Mouse (Mus musculus) ES-E14 (cell line): Measurements from ENCODE around the gene Mkln1. TPM values are rescaled to one million over a fixed set of nuclear protein-coding genes. Genes with fewer than 3 reads are reported as not detected.

Experiments used
- DNase-seq: peaks from one replicate; pipeline ENCODE4 v3.0.0-alpha.2; 2013; ENCODE audit warnings: low read depth, low spot score
- H3K27ac ChIP-seq: 2 replicates; pipeline ENCODE4 v1.5.1; 2012; ENCODE audit warnings: low read depth, mild to moderate bottlenecking, low read length, moderate library complexity, mixed read lengths; ENCODE audit not compliant: poor library complexity, insufficient read depth, severe bottlenecking
- H3K36me3 ChIP-seq: 2 replicates; pipeline ENCODE4 v1.6.1; 2012; ENCODE audit warnings: mild to moderate bottlenecking, low read length, moderate library complexity, mixed read lengths; ENCODE audit not compliant: control insufficient read depth, poor library complexity, insufficient read depth, severe bottlenecking
- H3K4me1 ChIP-seq, 2 experiments: fragments of 150-350 bp in 1 of 2; sonication (generic) in 1 of 2; 2 replicates each; pipeline ENCODE4 v1.6.1; 2012; ENCODE audit warnings: low read length in 2 of 2, mild to moderate bottlenecking in 1 of 2, mixed read lengths in 1 of 2; ENCODE audit not compliant: control insufficient read depth in 2 of 2, insufficient read depth in 2 of 2, poor library complexity in 1 of 2
- H3K4me3 ChIP-seq, 2 experiments: fragments of 150-350 bp in 1 of 2; sonication (generic) in 1 of 2; 2 replicates each; pipeline ENCODE4 v1.5.1; 2012; ENCODE audit warnings: low read length in 2 of 2, low read depth in 1 of 2, mild to moderate bottlenecking in 1 of 2, mixed read lengths in 1 of 2; ENCODE audit not compliant: insufficient read depth in 1 of 2, poor library complexity in 1 of 2, severe bottlenecking in 1 of 2
- H3K9ac ChIP-seq: 2 replicates; pipeline ENCODE4 v1.6.1; 2012; ENCODE audit warnings: low read depth, mild to moderate bottlenecking, low read length, mixed read lengths; ENCODE audit not compliant: poor library complexity, insufficient read depth, severe bottlenecking
- H3K9me3 ChIP-seq: fragments of 150-350 bp; sonication (generic); 2 replicates; pipeline ENCODE4 v1.6.1; 2012; ENCODE audit warnings: low read depth, mild to moderate bottlenecking, low read length; ENCODE audit not compliant: control insufficient read depth, insufficient read depth
- CHD2 ChIP-seq: IDR thresholded peaks from 2 replicates; pipeline ENCODE4 v1.6.1; 2014; ENCODE audit warnings: mild to moderate bottlenecking, low read depth, low read length, inconsistent platforms
- HCFC1 ChIP-seq: IDR thresholded peaks from 2 replicates; pipeline ENCODE4 v1.6.1; 2012; ENCODE audit warnings: low read length, inconsistent platforms, borderline replicate concordance; ENCODE audit not compliant: insufficient read depth
- MAFK ChIP-seq: IDR thresholded peaks from 2 replicates; pipeline ENCODE4 v1.6.1; 2014; ENCODE audit warnings: mild to moderate bottlenecking, low read depth, low read length, inconsistent platforms; ENCODE audit not compliant: insufficient read depth
- ZC3H11A ChIP-seq: IDR thresholded peaks from 2 replicates; pipeline ENCODE4 v1.6.1; 2012; ENCODE audit warnings: low read depth, mild to moderate bottlenecking, inconsistent platforms, low read length, borderline replicate concordance
- ZNF384 ChIP-seq: IDR thresholded peaks from 2 replicates; pipeline ENCODE4 v1.6.1; 2012; ENCODE audit warnings: low read depth, low read length, inconsistent platforms
- in situ Hi-C, 2 experiments: fragments of 600-800 bp; cut with MboI; formaldehyde crosslinking; loops; one replicate each; pipeline ENCODE4 v1.15.1; 2025; ENCODE audit warnings: low sequenced_read_pairs in 2 of 2, inconsistent platforms in 1 of 2; ENCODE audit not compliant: unreplicated experiment in 2 of 2
- total RNA-seq: library from RNA; depleted of rRNA; stranded (reverse); fragments of 300-350 nt; gene quantifications from 2 replicates; pipeline ENCODE4 v1.2.3, GENCODE M21; 2012

The Mkln1 gene
- total RNA-seq, 1 experiment: 78.0 TPM

DNA sequence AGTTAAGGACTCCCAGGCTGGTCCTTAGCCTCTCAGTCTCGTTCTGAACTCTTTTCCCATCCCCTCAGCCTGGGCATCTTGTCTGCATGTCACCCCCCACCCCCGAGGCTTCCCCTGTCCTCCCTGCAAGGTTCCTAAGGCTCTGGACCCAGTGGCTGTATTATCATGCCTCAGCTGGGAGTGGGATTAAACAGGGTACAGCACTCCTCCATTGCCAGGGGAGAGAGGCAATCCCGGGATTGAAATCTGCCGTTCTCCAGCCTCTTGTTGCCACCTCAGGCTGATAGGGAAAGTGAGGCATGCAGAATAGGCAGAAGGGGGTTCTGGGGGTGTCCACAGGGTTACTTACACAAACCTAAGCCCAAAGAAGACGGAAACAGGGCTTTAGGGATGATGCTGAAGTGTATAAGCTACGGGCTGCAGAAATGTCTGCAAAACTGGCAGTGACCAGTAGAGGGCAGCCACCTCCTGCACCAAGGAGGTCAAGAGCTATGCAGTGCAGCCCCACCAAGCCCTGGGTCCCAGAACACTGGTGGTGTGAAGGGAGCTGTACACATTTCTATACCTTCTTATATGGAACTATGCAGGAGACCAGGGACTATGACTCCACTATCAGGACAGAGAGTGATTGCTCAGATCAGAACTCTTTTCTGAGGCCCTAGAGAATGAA lies 126.8 kb downstream of the Mkln1 start:
- H3K36me3 ChIP-seq: peaks cover 30% of the 10 kb centered on the region; the same call in 1 of the 2 replicates

DNA sequence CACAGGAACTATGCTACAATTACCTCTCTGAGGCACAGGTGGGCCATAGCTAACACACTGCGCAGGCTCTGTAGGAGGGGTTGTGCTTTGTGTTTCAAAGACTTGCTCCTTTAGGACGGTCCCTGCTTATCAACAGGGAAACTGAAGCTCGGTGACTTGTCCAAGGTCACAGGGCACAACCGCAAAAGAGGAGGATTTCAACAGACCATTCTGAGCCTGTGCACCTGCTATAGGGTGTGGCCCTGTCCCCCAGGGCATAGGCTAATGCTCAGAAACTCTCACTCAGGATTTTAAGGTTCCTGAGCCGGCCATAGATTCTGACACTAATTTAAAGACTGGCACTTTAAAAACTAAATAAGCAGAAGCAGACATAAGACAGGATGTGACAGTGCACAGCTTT lies 128.4 kb downstream of the Mkln1 start:
- peaks cover 33% of the 10 kb centered on the region; the same call in 1 of the 2 replicates for H3K36me3 ChIP-seq
- DNase-seq: peak; percentile 40
- no peak overlapping the region for H3K9ac ChIP-seq
- no peak for TF ChIP-seq MAFK
- H3K27ac ChIP-seq: no peak overlapping the region
- in situ Hi-C loops: no loop called here
- H3K9me3 ChIP-seq: no peaks in the 10 kb centered on the region
- H3K4me1 ChIP-seq: peaks cover 0 to 9% of the 10 kb centered on the region in 2 experiments; a peak in 1 of 4 replicates
- no peak overlapping the region for H3K4me3 ChIP-seq

More for the DNA sequence above, 126.8 kb downstream of the Mkln1 start:
- Histone ChIP-seq H3K4me1 (peaks cover 0 to 6% of the 10 kb centered on the region in 2 experiments; a peak in 1 of 4 replicates), H3K9ac (no peak overlapping the region), H3K27ac (no peak overlapping the region), H3K9me3 (no peaks in the 10 kb centered on the region), H3K4me3 (no peak overlapping the region)
- in situ Hi-C loops: no loop called here
- no peak for TF ChIP-seq ZNF384
- TF ChIP-seq HCFC1: no peak
- no peak for TF ChIP-seq MAFK
- TF ChIP-seq ZC3H11A: peak; percentile 49; the same call in 1 of the 2 replicates
- TF ChIP-seq CHD2: no peak
- peak; percentile 55 for DNase-seq

DNA sequence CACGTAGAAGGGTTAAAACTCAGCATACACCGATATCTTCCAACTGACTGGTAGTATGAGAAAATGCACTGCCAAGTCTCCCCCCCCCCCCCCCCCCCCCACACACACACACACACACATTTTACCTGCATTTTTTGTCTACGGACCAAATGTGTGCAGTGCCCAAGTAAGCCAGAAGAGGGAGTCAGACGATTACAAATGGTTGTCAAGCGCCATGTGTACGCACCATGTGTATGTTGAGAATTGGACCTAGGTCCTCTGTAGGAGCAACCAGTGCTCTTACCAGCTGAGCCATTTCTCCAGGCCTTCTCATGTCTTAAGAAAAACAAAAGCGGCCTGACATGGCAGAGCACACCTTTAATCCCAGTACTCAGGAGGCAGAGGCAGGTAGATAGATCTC lies 129.4 kb downstream of the Mkln1 start:
- peak; percentile 76 for DNase-seq
- Histone ChIP-seq H3K9me3 (no peaks in the 10 kb centered on the region), H3K4me3 (no peak overlapping the region), H3K9ac (no peak overlapping the region), H3K27ac (no peak overlapping the region), H3K36me3 (peaks cover 27% of the 10 kb centered on the region; the same call in 1 of the 2 replicates), H3K4me1 (peaks cover 0 to 9% of the 10 kb centered on the region in 2 experiments; a peak in 1 of 4 replicates)
- no peak for TF ChIP-seq MAFK
- TF ChIP-seq ZC3H11A: peak; percentile 94
- no peak for TF ChIP-seq CHD2
- TF ChIP-seq HCFC1: no peak
- no peak for TF ChIP-seq ZNF384
- in situ Hi-C loops: no loop called here

DNA sequence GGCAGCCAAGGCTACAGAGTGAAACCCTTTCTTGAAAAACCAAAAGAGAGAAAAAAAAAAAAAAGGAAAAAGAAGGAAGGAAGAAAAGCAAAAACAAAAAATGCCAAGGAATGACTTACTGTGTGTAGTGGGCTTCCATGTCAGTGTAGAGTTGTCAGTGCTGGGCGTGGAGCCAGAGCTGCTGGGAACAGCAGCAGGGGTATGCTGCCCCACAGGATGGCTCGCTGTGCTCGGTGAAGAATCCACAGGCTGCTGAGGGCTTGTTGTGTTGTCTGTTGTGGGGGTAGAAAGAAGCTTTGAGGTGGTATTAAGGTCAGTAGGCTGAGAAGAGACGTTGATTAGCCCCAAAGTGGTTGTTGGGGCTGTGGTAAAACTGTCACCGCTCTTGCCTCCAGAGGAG lies 129.8 kb downstream of the Mkln1 start:
- peaks cover 0 to 9% of the 10 kb centered on the region in 2 experiments; a peak in 1 of 4 replicates for H3K4me1 ChIP-seq
- H3K9ac ChIP-seq: no peak overlapping the region
- no peak for DNase-seq
- in situ Hi-C loops: no loop called here
- no peak overlapping the region for H3K4me3 ChIP-seq
- H3K27ac ChIP-seq: no peak overlapping the region
- TF ChIP-seq CHD2 (no peak), ZC3H11A (no peak), ZNF384 (no peak), MAFK (no peak), HCFC1 (no peak)
- H3K36me3 ChIP-seq: peaks cover 25% of the 10 kb centered on the region; the same call in 1 of the 2 replicates
- no peaks in the 10 kb centered on the region for H3K9me3 ChIP-seq

DNA sequence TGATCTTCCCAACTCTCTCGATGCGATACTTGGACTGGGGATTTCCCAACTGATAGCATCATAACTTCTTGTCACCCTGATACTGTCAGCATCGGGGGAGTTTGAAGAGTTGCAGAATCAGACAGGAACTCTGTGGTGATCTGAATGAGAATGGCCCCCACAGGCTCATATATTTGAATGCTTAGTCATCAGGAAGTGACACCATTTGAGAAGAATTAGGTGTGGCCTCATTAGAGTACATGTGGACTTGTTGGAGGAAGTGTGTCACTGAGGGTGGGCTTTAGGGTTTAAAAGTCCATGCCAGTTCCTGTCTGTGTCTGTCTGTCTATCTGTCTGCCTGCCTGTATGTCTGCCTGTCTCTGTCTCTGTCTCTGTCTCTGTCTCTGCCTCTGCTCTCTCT lies 133.3 kb downstream of the Mkln1 start:
- Histone ChIP-seq H3K9ac (no peak overlapping the region), H3K4me3 (no peak overlapping the region)
- peak; percentile 55; the same call in 1 of the 2 replicates for TF ChIP-seq MAFK
- no peak for TF ChIP-seq CHD2
- no peak for TF ChIP-seq HCFC1
- no peak for TF ChIP-seq ZC3H11A
- no peak for TF ChIP-seq ZNF384

More for the DNA sequence above, 133.3 kb downstream of the Mkln1 start:
- no peak overlapping the region for H3K27ac ChIP-seq
- peaks cover 3% of the 10 kb centered on the region; the same call in 1 of the 2 replicates for H3K36me3 ChIP-seq
- H3K4me1 ChIP-seq: peaks cover 0 to 5% of the 10 kb centered on the region in 2 experiments; a peak in 1 of 4 replicates
- DNase-seq: no peak
- no peaks in the 10 kb centered on the region for H3K9me3 ChIP-seq
- in situ Hi-C loops: loop anchor here in 1 of 2 experiments (10.0 kb wide), 1 partner anchor 113 kb away; no protein-coding TSS in a partner anchor
